Mouse (Mus musculus) liver, adult 2 months (tissue): ENCODE results near the gene Dad1.

ENCODE experiments used
- CTCF ChIP-seq: fragments of 200-500 bp; IDR thresholded peaks from 2 replicates; pipeline ENCODE4 v1.5.1; 2011; ENCODE audit warnings: low read depth, low read length, control low read depth
- POLR2A ChIP-seq: fragments of 200-500 bp; IDR thresholded peaks from 2 replicates; pipeline ENCODE4 v1.6.1; 2011; ENCODE audit warnings: low read length, control low read depth; ENCODE audit not compliant: insufficient read depth; ENCODE audit errors: extremely low read depth

DNA sequence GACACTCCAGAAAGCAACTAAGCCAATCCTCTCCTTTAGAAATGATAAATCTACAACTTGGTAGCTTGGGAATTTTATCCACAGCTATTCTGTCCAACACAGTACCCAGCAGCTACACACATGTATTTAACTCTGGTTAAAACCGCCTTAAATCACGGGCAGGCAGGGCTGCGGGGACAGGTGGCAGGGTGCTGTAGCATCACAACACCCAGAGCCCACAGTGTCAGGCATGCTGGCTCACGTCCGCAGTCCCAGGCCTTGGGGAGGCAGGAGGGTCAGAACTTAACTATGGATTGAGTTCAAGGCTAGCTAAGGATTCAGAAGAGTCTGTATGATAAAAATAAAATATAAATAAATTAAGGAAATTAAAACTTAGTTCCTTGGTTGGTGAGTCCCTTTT, 17.0 kb downstream of the Dad1 start:
- TF ChIP-seq CTCF (no peak), POLR2A (no peak)
